In the genomic region with DNA sequence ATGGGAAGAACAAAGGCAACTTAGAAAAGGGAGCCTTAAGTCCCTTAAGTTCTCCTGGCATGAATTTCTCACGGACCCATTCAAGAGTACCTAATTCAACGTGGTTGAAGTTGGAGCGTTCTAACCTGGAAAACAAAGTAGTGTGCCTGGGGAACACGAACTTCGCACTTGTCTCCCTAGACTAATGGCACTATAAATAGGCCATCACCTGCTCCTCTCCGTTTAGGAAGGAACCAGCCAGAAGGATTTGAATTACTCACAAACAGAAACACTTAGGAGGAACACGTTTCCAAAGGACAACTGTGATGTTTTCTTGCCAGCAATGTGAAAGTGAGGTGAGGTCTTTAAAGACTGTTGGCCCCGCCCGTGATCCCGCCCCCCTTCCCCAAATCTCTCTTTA, we compare ENCODE assay signal across 11 mouse cellular contexts. TPM values are rescaled to one million over a fixed set of nuclear protein-coding genes. Genes with fewer than 3 reads are reported as not detected.
DNase-seq lines count a peak whose midpoint lies in the region; ATAC-seq lines count a peak whose summit lies in the region.
"Had no signal": no experiment of that assay in that cellular context is flagged by ENCODE, and none has a peak within 500 bp of the region (broad histone marks: within the 10 kb centered on the region; RNA-seq: fewer than 3 reads in every experiment).

No protein-coding gene starts in this region.

- WGBS in heart, embryonic 11.5 days (ENCODE audit: insufficient replicate concordance) = 18% methylated on average over 10 of the region's 10 CpGs
- WGBS in forebrain, embryonic 16.5 days = 30% methylated on average over 10 of the region's 10 CpGs
- WGBS in midbrain, embryonic 11.5 days = 34% methylated on average over 10 of the region's 10 CpGs

- DNase-seq in heart, postnatal 25 days (ENCODE audit: low spot score) = no peak
- peak; percentile 34 for DNase-seq in brain, adult 2 months (ENCODE audit: low read depth, low spot score)
- no peak for DNase-seq in midbrain, embryonic 11.5 days (ENCODE audit: low spot score, missing footprints)
- DNase-seq in adrenal gland, adult 2 months = no peak
- DNase-seq in right cerebral cortex, postnatal 14 days = no peak
- DNase-seq in spleen, postnatal 36 days (ENCODE audit: low spot score in 2 of 2) = no peak
- DNase-seq: B cell, adult 2 months; cerebellum, adult 2 months had no signal

- 0 out of 2 replicates have a peak overlapping the region, but pooled peaks have one; percentile 66 for H3K4me3 ChIP-seq in heart, embryonic 11.5 days (ENCODE audit: low read depth, low read length)
- H3K4me3 ChIP-seq in forebrain, embryonic 16.5 days (replicated peaks; ENCODE audit: low read length) = peak overlapping the region; percentile 64
- H3K4me3 ChIP-seq in midbrain, embryonic 11.5 days (ENCODE audit: low read depth, low read length) = no peak overlapping the region

- no peak overlapping the region for H3K9ac ChIP-seq in heart, embryonic 11.5 days (ENCODE audit: low read depth, low read length)
- no peak overlapping the region for H3K9ac ChIP-seq in forebrain, embryonic 16.5 days (replicated peaks; ENCODE audit: low read depth, low read length)
- no peak overlapping the region for H3K9ac ChIP-seq in midbrain, embryonic 11.5 days (ENCODE audit: low read length)

- H3K36me3 ChIP-seq in heart, embryonic 11.5 days (ENCODE audit: control insufficient read depth, insufficient read depth, low read length) = no peaks in the 10 kb centered on the region
- H3K36me3 ChIP-seq in forebrain, embryonic 16.5 days (ENCODE audit: control insufficient read depth, insufficient read depth) = no peaks in the 10 kb centered on the region
- no peaks in the 10 kb centered on the region for H3K36me3 ChIP-seq in midbrain, embryonic 11.5 days (ENCODE audit: control insufficient read depth, insufficient read depth, low read length)

- intact Hi-C loops in heart, postnatal 25 days (cut with DNase I) = no loop called here

- peak overlapping the region; percentile 92; the same call in 1 of the 2 replicates for H3K4me2 ChIP-seq in heart, embryonic 11.5 days
- peak overlapping the region; percentile 95 for H3K4me2 ChIP-seq in forebrain, embryonic 16.5 days (ENCODE audit: low read length)
- H3K4me2 ChIP-seq in midbrain, embryonic 11.5 days = peak overlapping the region; percentile 88; the same call in 1 of the 2 replicates

- peaks cover 45% of the 10 kb centered on the region for H3K27me3 ChIP-seq in heart, embryonic 11.5 days (ENCODE audit: control insufficient read depth, insufficient read depth, low read length)
- H3K27me3 ChIP-seq in forebrain, embryonic 16.5 days (replicated peaks; ENCODE audit: control insufficient read depth, insufficient read depth, low read length) = peaks cover 3% of the 10 kb centered on the region; the same call in 1 of the 2 replicates
- peaks cover 22% of the 10 kb centered on the region for H3K27me3 ChIP-seq in midbrain, embryonic 11.5 days (ENCODE audit: control insufficient read depth, insufficient read depth, low read length)

- peaks cover 5% of the 10 kb centered on the region; the same call in 1 of the 2 replicates for H3K4me1 ChIP-seq in heart, embryonic 11.5 days (ENCODE audit: control insufficient read depth, insufficient read depth, low read length)
- H3K4me1 ChIP-seq in forebrain, embryonic 16.5 days (replicated peaks; ENCODE audit: control insufficient read depth, insufficient read depth, low read length) = peaks cover 20% of the 10 kb centered on the region
- H3K4me1 ChIP-seq in midbrain, embryonic 11.5 days (ENCODE audit: control insufficient read depth, insufficient read depth, low read length) = peaks cover 4% of the 10 kb centered on the region; the same call in 1 of the 2 replicates

- H3K27ac ChIP-seq in heart, embryonic 11.5 days (ENCODE audit: low read depth, low read length) = no peak overlapping the region
- no peak overlapping the region for H3K27ac ChIP-seq in forebrain, embryonic 16.5 days (ENCODE audit: low read length)
- H3K27ac ChIP-seq in midbrain, embryonic 11.5 days (ENCODE audit: low read depth, low read length) = no peak overlapping the region

- no peak for ATAC-seq in heart, embryonic 11.5 days (replicated peaks; ENCODE audit: insufficient number of reproducible peaks, low FRiP score, low TSS enrichment)
- ATAC-seq in forebrain, embryonic 16.5 days = no peak
- no peak for ATAC-seq in midbrain, embryonic 11.5 days (ENCODE audit: low FRiP score)

- no peaks in the 10 kb centered on the region for H3K9me3 ChIP-seq in heart, embryonic 11.5 days (replicated peaks; ENCODE audit: control insufficient read depth, low read length)
- H3K9me3 ChIP-seq in forebrain, embryonic 16.5 days (ENCODE audit: control insufficient read depth, low read length) = no peaks in the 10 kb centered on the region
- no peaks in the 10 kb centered on the region for H3K9me3 ChIP-seq in midbrain, embryonic 11.5 days (ENCODE audit: control insufficient read depth, low read length)

RNA-seq across cellular contexts. Expression of gene Adcy2, which starts 2.0 kb away (rescaled TPM):
- 0.54 and 0.74 TPM in 2 replicates for polyA plus RNA-seq in heart, embryonic 11.5 days (2014; fragmentation: Nextera tagmentation; extraction: Ambion mirVana)
- under 1 TPM; 0.42 to 0.44 TPM for total RNA-seq in heart, postnatal 25 days (2021)
- polyA plus RNA-seq in forebrain, embryonic 16.5 days (2015; fragmentation: Nextera tagmentation; extraction: Ambion mirVana) = 3.1 and 4.2 TPM in 2 replicates
- 1.4 and 1.5 TPM in 2 replicates for polyA plus RNA-seq in midbrain, embryonic 11.5 days (2014; fragmentation: Nextera tagmentation; extraction: Ambion mirVana)
- 1 to 10 TPM in 1 of 2 experiments, under 1 TPM in 1; 0.72 to 1.3 TPM for total RNA-seq in adrenal gland, adult 2 months (2021)
- 0.27 and 0.49 TPM in 2 replicates for polyA plus RNA-seq in adrenal gland, adult 2 months (2012; rRNA removed)
- total RNA-seq: megakaryocyte-erythroid progenitor cell, adult 5-6 weeks had no signal
